Mouse (Mus musculus) thymus, adult 2 months (tissue): ENCODE measurements around the gene Pdia2. TPM values are rescaled to one million over a fixed set of nuclear protein-coding genes. Genes with fewer than 3 reads are reported as not detected.
A peak's percentile ranks its signal among the peaks of the same experiment; 100 is the strongest.

ENCODE experiments used
- DNase-seq: peaks from one replicate; pipeline ENCODE4 v3.0.0; 2021
- H3K27ac ChIP-seq: fragments of 200-500 bp; 2 replicates; pipeline ENCODE4 v1.5.1; 2012; ENCODE audit warnings: low read length, control low read depth; ENCODE audit not compliant: control insufficient read depth, insufficient read depth
- H3K27me3 ChIP-seq: fragments of 200-500 bp; 2 replicates; pipeline ENCODE4 v1.6.1; 2012; ENCODE audit warnings: mild to moderate bottlenecking, low read length, moderate library complexity, mixed read lengths; ENCODE audit not compliant: control insufficient read depth, insufficient read depth
- H3K36me3 ChIP-seq: fragments of 200-500 bp; 2 replicates; pipeline ENCODE4 v1.6.1; 2012; ENCODE audit warnings: mild to moderate bottlenecking, low read length, moderate library complexity; ENCODE audit not compliant: control insufficient read depth, insufficient read depth
- H3K4me1 ChIP-seq: fragments of 200-500 bp; replicated peaks from 2 replicates; pipeline ENCODE4 v1.6.1; 2012; ENCODE audit warnings: low read length; ENCODE audit not compliant: control insufficient read depth, insufficient read depth
- H3K4me3 ChIP-seq: fragments of 200-500 bp; 2 replicates; pipeline ENCODE4 v1.5.1; 2012; ENCODE audit warnings: mild to moderate bottlenecking, low read length, control low read depth, moderate library complexity; ENCODE audit not compliant: control insufficient read depth, insufficient read depth
- CTCF ChIP-seq: fragments of 200-500 bp; IDR thresholded peaks from 2 replicates; pipeline ENCODE4 v1.5.1; 2012; ENCODE audit warnings: mild to moderate bottlenecking, control low read depth, low read length, moderate library complexity, borderline replicate concordance; ENCODE audit not compliant: control insufficient read depth, poor library complexity, insufficient read depth; ENCODE audit errors: extremely low read depth
- POLR2A ChIP-seq: fragments of 200-500 bp; IDR thresholded peaks from 2 replicates; pipeline ENCODE4 v1.6.1; 2012; ENCODE audit warnings: mild to moderate bottlenecking, low read length, control low read depth, moderate library complexity; ENCODE audit not compliant: control insufficient read depth, poor library complexity, insufficient read depth; ENCODE audit errors: extremely low read depth
- WGBS: fragments of 180-500 bp; shearing (Covaris S2); methylation state at CpG from one replicate; pipeline ENCODE4 v1.1.7; 2018; 5-methylcytosine and 5-hydroxymethylcytosine counted together
- polyA plus RNA-seq: library from polyadenylated mRNA; depleted of rRNA; stranded (reverse); fragments of >200 nt; gene quantifications from 2 replicates; pipeline ENCODE4 v1.2.3, GENCODE M21; 2012; rRNA removed

Pdia2 gene
- polyA plus RNA-seq, result not detected in 2 replicates

DNA sequence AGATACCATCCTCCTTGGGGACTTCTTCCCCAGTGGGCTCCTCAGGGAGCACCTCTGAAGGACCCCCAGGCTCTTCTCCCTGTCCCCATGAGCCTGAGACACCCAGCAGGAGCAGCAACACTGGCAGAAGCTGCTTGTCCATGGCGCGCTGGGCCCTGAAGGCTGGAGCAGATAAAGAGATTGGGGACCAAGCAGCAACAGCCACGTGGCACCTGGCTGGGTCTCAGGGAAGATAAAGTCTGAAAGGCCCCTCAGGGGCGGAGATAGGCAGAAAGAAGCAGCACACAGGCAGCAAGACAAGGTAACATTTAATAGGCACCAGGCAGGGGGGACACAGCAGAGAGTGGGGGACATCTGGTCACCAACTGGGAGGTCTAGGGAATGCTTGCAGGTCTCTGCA is at the start of gene Pdia2:
Gene Pdia2, minus strand, starts transcription at position 196 of the 400 bp plus-strand sequence.
- DNase-seq, result no peak
- H3K4me1 ChIP-seq, result peaks cover 18% of the 10 kb centered on the region
- H3K27me3 ChIP-seq, result peaks cover 3% of the 10 kb centered on the region; the same call in 1 of the 2 replicates
- H3K27ac ChIP-seq, result no peak within 1 kb of the TSS
- TF ChIP-seq CTCF (no peak), POLR2A (no peak)
- WGBS, result 82% methylated on average over 4 of the region's 4 CpGs
- H3K4me3 ChIP-seq, result no peak within 1 kb of the TSS
- peaks cover 12% of the 10 kb centered on the region; the same call in 1 of the 2 replicates for H3K36me3 ChIP-seq

DNA sequence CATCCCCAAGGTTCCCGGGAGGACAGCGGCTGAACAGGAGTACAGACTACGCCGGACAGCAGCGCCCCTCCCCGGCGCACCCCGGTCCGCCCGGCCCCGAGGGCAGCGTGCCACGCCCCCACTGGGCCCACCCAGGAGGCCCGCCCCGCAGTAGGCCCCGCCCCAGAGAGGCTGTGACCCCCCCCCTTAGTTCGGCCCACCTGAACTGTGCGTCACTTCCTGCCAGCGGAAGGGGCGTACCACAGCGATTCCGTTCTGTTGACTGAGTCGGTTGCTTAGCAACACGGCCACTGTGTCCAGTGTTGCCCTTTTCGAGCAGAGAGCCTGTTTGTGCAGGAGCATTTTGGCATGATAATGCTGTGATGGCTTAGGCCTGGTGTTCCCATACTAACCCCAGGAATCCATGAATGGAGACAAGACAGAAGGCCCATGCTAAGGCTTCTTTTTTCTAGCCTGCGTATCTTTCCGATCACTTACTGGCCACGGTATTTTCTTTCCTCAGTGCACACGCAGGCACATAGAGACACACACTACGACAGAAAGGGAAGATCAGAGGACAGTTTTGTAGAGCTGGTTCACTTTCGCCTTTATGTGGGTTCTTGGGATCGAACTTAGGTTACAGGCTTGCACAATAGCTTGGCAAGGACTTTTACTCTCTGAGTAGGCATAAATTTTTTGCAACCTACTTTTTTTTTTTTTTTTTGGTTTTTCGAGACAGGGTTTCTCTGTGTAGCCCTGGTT is 45.4 kb upstream of the Pdia2 start, which contains the start of gene Fam234a:
Gene Fam234a, minus strand, starts transcription at position 142 of the 741 bp plus-strand sequence.
- TF ChIP-seq POLR2A (0 out of 2 replicates have a peak, but pooled peaks have one; percentile 2), CTCF (0 out of 2 replicates have a peak, but pooled peaks have one; percentile 8)
- Histone ChIP-seq H3K4me1 (peaks cover 6% of the 10 kb centered on the region), H3K4me3 (peak within 1 kb of the TSS; percentile 63), H3K27ac (peak within 1 kb of the TSS; percentile 14; the same call in 1 of the 2 replicates), H3K27me3 (no peaks in the 10 kb centered on the region), H3K36me3 (no peaks in the 10 kb centered on the region)
- peak; percentile 89 for DNase-seq
- 5% methylated on average over 30 of the region's 33 CpGs for WGBS

DNA sequence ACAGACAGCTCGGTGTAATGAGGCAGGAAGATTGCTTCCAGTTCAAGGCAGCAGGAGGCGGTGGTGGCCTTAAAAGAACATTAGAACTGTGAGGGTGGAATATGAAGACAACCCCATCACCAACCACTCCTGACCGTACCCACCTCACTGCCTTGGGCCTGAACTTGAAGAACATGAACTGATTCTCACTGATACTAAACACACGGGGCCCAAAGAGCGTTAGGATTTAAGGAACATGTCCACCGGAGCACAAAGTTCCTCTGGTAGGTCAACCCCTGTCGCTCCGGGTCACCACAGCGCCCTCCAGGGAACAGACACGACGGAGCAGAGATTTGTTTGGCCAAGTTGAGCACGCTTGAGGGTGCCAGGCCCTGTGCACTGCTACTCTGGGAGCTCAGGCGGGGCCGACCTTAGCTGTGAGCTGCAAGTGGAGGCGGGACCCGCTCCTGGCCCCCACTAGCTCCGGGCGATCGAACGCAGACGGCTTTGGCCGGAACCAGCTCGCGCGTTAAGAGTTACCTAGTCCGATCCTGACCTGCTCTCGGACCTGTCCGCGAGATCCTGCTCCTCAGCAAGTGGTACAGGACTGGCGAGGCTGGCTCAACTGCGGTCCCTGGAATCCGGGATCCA is 44.7 kb upstream of the Pdia2 start:
- DNase-seq, result peak; percentile 54
- Histone ChIP-seq H3K36me3 (no peaks in the 10 kb centered on the region), H3K4me1 (peaks cover 6% of the 10 kb centered on the region), H3K27ac (peak overlapping the region; percentile 14; the same call in 1 of the 2 replicates), H3K27me3 (no peaks in the 10 kb centered on the region), H3K4me3 (peak overlapping the region; percentile 63)
- 1% methylated on average over 32 of the region's 32 CpGs for WGBS
- 0 out of 2 replicates have a peak, but pooled peaks have one; percentile 7 for TF ChIP-seq POLR2A
- TF ChIP-seq CTCF, result peak; percentile 22; the same call in 1 of the 2 replicates

DNA sequence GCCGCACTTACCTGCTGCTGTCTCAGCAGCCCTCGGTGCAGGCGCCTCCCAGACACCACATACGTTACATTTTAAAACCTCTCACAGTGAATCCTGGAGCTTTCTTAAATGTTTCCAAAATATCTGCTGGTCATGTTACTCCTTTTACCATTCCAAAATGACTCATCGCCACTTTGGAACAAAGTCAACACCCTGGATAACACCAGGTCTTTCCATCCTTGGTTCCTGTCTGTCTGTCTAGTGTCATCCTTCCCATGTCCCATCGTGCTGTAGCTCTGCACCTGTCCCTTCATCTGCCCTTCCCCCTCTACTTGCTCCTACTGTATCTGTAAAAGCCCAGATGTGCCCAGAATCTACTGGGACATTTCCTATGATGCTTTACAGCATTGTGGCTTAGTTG is 42.1 kb upstream of the Pdia2 start:
- no peak overlapping the region for H3K4me3 ChIP-seq
- no peak for DNase-seq
- WGBS, result 86% methylated on average over 6 of the region's 6 CpGs
- H3K36me3 ChIP-seq, result no peaks in the 10 kb centered on the region
- no peak for TF ChIP-seq CTCF
- no peak for TF ChIP-seq POLR2A
- no peaks in the 10 kb centered on the region for H3K27me3 ChIP-seq
- no peak overlapping the region for H3K27ac ChIP-seq
- peaks cover 6% of the 10 kb centered on the region for H3K4me1 ChIP-seq

DNA sequence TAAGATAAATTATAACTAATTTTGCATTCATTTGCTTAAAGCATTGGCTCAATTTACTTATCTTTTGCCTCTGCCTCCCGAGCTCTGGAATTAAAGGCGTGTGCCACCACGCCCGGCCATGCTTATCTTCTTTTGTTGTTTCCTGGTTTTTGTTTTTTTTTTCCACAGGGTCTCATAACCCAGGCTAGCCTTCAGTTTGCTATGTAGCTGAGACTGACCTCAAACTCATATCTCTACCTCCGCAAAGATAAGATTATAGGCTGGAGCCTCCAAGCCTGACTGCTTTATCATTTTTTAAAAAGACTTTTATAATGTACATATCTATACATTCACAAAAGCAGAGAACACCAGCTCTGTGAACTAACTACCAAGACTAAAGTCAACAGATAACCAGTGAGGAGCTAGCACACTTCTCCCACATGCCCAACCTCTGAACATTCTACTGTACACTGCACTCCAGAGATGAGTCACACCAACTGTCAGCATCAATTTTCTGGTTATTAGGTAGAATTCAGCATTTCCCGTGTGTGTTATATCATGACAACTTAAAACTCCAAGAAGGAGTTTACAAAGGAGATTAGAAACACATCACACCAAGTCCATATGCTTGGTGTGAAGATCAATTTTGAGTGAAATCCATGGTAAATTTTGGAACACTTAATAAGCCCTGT is 41.4 kb upstream of the Pdia2 start:
- Histone ChIP-seq H3K4me1 (peaks cover 6% of the 10 kb centered on the region), H3K36me3 (no peaks in the 10 kb centered on the region), H3K27ac (no peak overlapping the region), H3K27me3 (no peaks in the 10 kb centered on the region), H3K4me3 (no peak overlapping the region)
- TF ChIP-seq CTCF (no peak), POLR2A (no peak)
- 94% methylated on average over 6 of the region's 6 CpGs for WGBS
- no peak for DNase-seq

DNA sequence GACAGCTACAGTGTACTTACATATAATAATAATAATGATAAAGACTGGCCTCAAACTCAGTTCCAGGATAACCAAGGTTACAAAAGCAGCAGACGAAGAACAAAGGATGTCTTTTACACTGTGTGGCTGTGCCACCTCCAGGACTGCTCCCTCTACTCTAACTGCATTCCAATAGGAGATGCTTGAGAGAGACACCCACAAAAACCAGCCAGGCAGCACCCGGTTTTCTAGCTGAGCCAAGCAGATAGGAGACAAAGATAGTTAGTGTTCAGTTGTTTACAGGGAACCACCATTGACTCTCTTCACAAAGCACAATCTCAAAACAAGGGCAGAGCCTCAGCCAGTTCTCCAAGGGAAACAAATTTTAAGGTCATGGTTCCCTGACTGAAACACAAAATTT is 40.7 kb upstream of the Pdia2 start:
- Histone ChIP-seq H3K27me3 (no peaks in the 10 kb centered on the region), H3K27ac (no peak overlapping the region), H3K4me3 (no peak overlapping the region), H3K36me3 (no peaks in the 10 kb centered on the region), H3K4me1 (peaks cover 6% of the 10 kb centered on the region)
- TF ChIP-seq CTCF (no peak), POLR2A (no peak)
- no peak for DNase-seq
- WGBS, result 87% methylated on average over 2 of the region's 2 CpGs
